In the genomic region with DNA sequence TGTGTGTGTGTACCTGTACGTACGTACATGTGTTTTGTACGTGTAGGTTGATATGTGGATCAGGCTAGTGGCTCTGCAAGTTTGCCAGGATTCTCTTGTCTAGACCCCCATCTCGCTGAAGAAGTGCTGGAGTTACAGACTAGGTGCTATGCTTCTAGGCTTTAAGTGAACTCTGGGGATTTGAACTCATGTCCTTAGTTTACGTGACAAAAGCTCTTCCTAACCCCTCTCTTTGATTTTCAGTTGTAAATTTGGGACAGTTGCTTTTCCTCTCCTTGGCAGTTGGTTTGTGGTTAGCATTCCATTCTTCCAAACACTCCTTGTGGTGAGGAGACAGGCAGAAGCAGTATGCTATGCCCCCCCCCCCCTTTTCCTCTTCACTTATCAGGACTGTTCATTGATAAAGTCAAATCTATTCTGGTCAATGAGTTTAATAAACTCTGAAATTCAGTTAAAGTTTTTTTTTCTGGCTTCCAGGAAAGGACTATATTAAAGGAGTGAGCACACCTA, we compare ENCODE assay signal across 25 mouse cellular contexts. TPM values are rescaled to one million over a fixed set of nuclear protein-coding genes. Genes with fewer than 3 reads are reported as not detected.
DNase-seq lines count a peak whose midpoint lies in the region; ATAC-seq and TF ChIP-seq lines count a peak whose summit lies in the region.
"Had no signal": no experiment of that assay in that cellular context is flagged by ENCODE, and none has a peak within 500 bp of the region (broad histone marks: within the 10 kb centered on the region; RNA-seq: fewer than 3 reads in every experiment).

No protein-coding gene starts in this region.

- TF ChIP-seq CTCF in ES-Bruce4 (IDR thresholded peaks at IDR 0.05; ENCODE audit: low read depth, low read length): no peak
- TF ChIP-seq CTCF in kidney, adult 2 months (conservative IDR thresholded peaks at IDR 0.05; ENCODE audit: insufficient read depth, insufficient read length, low read depth, low read length): no peak
- TF ChIP-seq CTCF in intestine, postnatal 0 days (IDR thresholded peaks at IDR 0.05; ENCODE audit: low read depth): no peak

- no peak for TF ChIP-seq POLR2A in ES-Bruce4 (IDR thresholded peaks at IDR 0.05; ENCODE audit: insufficient read depth, low read length)
- TF ChIP-seq POLR2A in kidney, adult 2 months (IDR thresholded peaks at IDR 0.05; ENCODE audit: low read depth, low read length): no peak

- no peak for TF ChIP-seq EP300 in ES-Bruce4 (IDR thresholded peaks at IDR 0.05; ENCODE audit: insufficient read depth, low read depth, low read length)

- no peak overlapping the region for H3K27ac ChIP-seq in neural tube, embryonic 15.5 days (replicated peaks)
- peak overlapping the region; percentile 88 for H3K27ac ChIP-seq in ES-Bruce4 (ENCODE audit: insufficient read depth, low read length)
- H3K27ac ChIP-seq in kidney, adult 2 months (ENCODE audit: insufficient read depth, low read depth, low read length): no peak overlapping the region
- H3K27ac ChIP-seq in intestine, postnatal 0 days (ENCODE audit: low read depth, low read length): no peak overlapping the region
- H3K27ac ChIP-seq: embryonic facial prominence, embryonic 12.5 days; embryonic facial prominence, embryonic 15.5 days; gastrocnemius, adult 2 months; hindbrain, embryonic 12.5 days; hindbrain, embryonic 15.5 days had no signal

- H3K9me3 ChIP-seq in neural tube, embryonic 15.5 days (replicated peaks): no peaks in the 10 kb centered on the region
- no peaks in the 10 kb centered on the region for H3K9me3 ChIP-seq in ES-Bruce4 (replicated peaks; ENCODE audit: control insufficient read depth, insufficient read depth, low read length, poor library complexity, severe bottlenecking)
- no peaks in the 10 kb centered on the region for H3K9me3 ChIP-seq in intestine, postnatal 0 days (ENCODE audit: control insufficient read depth)
- H3K9me3 ChIP-seq: embryonic facial prominence, embryonic 12.5 days; embryonic facial prominence, embryonic 15.5 days; hindbrain, embryonic 12.5 days; hindbrain, embryonic 15.5 days had no signal

- H3K4me3 ChIP-seq in neural tube, embryonic 15.5 days (replicated peaks): no peak overlapping the region
- no peak overlapping the region for H3K4me3 ChIP-seq in ES-Bruce4 (ENCODE audit: low read depth, low read length)
- H3K4me3 ChIP-seq in kidney, adult 2 months (ENCODE audit: insufficient read depth, low read depth, low read length): no peak overlapping the region
- no peak overlapping the region for H3K4me3 ChIP-seq in intestine, postnatal 0 days (ENCODE audit: low read depth, low read length)
- H3K4me3 ChIP-seq: embryonic facial prominence, embryonic 12.5 days; embryonic facial prominence, embryonic 15.5 days; gastrocnemius, adult 2 months; hindbrain, embryonic 12.5 days; hindbrain, embryonic 15.5 days had no signal

- H3K4me1 ChIP-seq in neural tube, embryonic 15.5 days: peaks cover 11% of the 10 kb centered on the region; the same call in 1 of the 2 replicates
- peaks cover 6% of the 10 kb centered on the region for H3K4me1 ChIP-seq in ES-Bruce4 (ENCODE audit: control insufficient read depth, insufficient read depth, low read length)
- peaks cover 8% of the 10 kb centered on the region; the same call in 1 of the 2 replicates for H3K4me1 ChIP-seq in kidney, adult 2 months (ENCODE audit: control insufficient read depth, insufficient read depth, low read length)
- H3K4me1 ChIP-seq in intestine, postnatal 0 days (replicated peaks; ENCODE audit: control insufficient read depth, insufficient read depth, low read length): no peaks in the 10 kb centered on the region; the same call in none of the 2 replicates

- H3K27me3 ChIP-seq in neural tube, embryonic 15.5 days (replicated peaks): no peaks in the 10 kb centered on the region
- H3K27me3 ChIP-seq in ES-Bruce4 (ENCODE audit: control insufficient read depth, insufficient read depth, low read length, poor library complexity, severe bottlenecking): no peaks in the 10 kb centered on the region
- no peaks in the 10 kb centered on the region for H3K27me3 ChIP-seq in kidney, adult 2 months (replicated peaks; ENCODE audit: control insufficient read depth, insufficient read depth, low read length)
- no peaks in the 10 kb centered on the region for H3K27me3 ChIP-seq in intestine, postnatal 0 days (replicated peaks; ENCODE audit: control insufficient read depth, insufficient read depth, low read length)
- H3K27me3 ChIP-seq: CH12.LX; embryonic facial prominence, embryonic 12.5 days; embryonic facial prominence, embryonic 15.5 days; hindbrain, embryonic 12.5 days; hindbrain, embryonic 15.5 days; Patski had no signal

- WGBS in neural tube, embryonic 15.5 days: 87% methylated on average over 5 of the region's 5 CpGs
- WGBS in kidney, adult 2 months: 91% methylated on average over 5 of the region's 5 CpGs
- 85% methylated on average over 5 of the region's 5 CpGs for WGBS in intestine, postnatal 0 days

- no peak overlapping the region for H3K4me2 ChIP-seq in neural tube, embryonic 15.5 days
- H3K4me2 ChIP-seq in intestine, postnatal 0 days (replicated peaks; ENCODE audit: low read depth): no peak overlapping the region
- H3K4me2 ChIP-seq: embryonic facial prominence, embryonic 12.5 days; embryonic facial prominence, embryonic 15.5 days; heart, embryonic 11.5 days; hindbrain, embryonic 12.5 days; hindbrain, embryonic 15.5 days had no signal

- no peak for ATAC-seq in neural tube, embryonic 15.5 days (ENCODE audit: low FRiP score)
- ATAC-seq in intestine, postnatal 0 days: no peak
- ATAC-seq: activated CD4-positive, CD25-positive, alpha-beta regulatory T cell, adult 4 months; forebrain, embryonic 14.5 days; forebrain, postnatal 0 days; Patski had no signal

- DNase-seq in neural tube, embryonic 10.5 days (ENCODE audit: extremely low spot score, low spot score): peak; percentile 4
- DNase-seq in R1 (ENCODE audit: low read depth, low spot score): peak; percentile 65
- DNase-seq in kidney, adult 2 months: no peak
- DNase-seq: adrenal gland, postnatal 10 days; adrenal gland, postnatal 36 days; B cell, adult 2 months; cerebellum, adult 18-20 months; cerebellum, adult 9-10 months; cerebellum, postnatal 14 days; forebrain, postnatal 0 days; gastrocnemius, adult 2 months; gastrocnemius, postnatal 25 days; kidney, adult 11 months had no signal

- H3K9ac ChIP-seq in neural tube, embryonic 15.5 days (replicated peaks): no peak overlapping the region
- H3K9ac ChIP-seq in ES-Bruce4 (ENCODE audit: low read depth, poor library complexity, severe bottlenecking): 0 out of 2 replicates have a peak overlapping the region, but pooled peaks have one; percentile 24
- no peak overlapping the region for H3K9ac ChIP-seq in intestine, postnatal 0 days (ENCODE audit: low read depth, low read length)
- H3K9ac ChIP-seq: embryonic facial prominence, embryonic 12.5 days; embryonic facial prominence, embryonic 15.5 days; forebrain, postnatal 0 days; hindbrain, embryonic 12.5 days; hindbrain, embryonic 15.5 days had no signal

- H3K36me3 ChIP-seq in neural tube, embryonic 15.5 days: no peaks in the 10 kb centered on the region
- H3K36me3 ChIP-seq in ES-Bruce4 (ENCODE audit: control insufficient read depth, insufficient read depth, low read length, poor library complexity, severe bottlenecking): no peaks in the 10 kb centered on the region
- no peaks in the 10 kb centered on the region for H3K36me3 ChIP-seq in kidney, adult 2 months (ENCODE audit: control insufficient read depth, insufficient read depth, low read length)
- no peaks in the 10 kb centered on the region for H3K36me3 ChIP-seq in intestine, postnatal 0 days (ENCODE audit: control insufficient read depth, insufficient read depth)
- H3K36me3 ChIP-seq: embryonic facial prominence, embryonic 12.5 days; embryonic facial prominence, embryonic 15.5 days; hindbrain, embryonic 12.5 days; hindbrain, embryonic 15.5 days had no signal

RNA-seq across cellular contexts. Expression of a gene that starts 28.5 kb away (rescaled TPM):
- polyA plus RNA-seq in neural tube, embryonic 15.5 days (2015; fragmentation: Nextera tagmentation; extraction: Ambion mirVana): 51.1 and 52.1 TPM in 2 replicates
- 17.0 and 17.9 TPM in 2 replicates for polyA plus RNA-seq in ES-Bruce4 (2011; ENCODE audit: insufficient read depth, insufficient read length, low read depth, missing spikeins)
- 11.1 and 12.1 TPM in 2 replicates for polyA plus RNA-seq in kidney, adult 2 months (2012; rRNA removed)
- 21.5 and 21.8 TPM in 2 replicates for polyA plus RNA-seq in intestine, postnatal 0 days (2015; fragmentation: Nextera tagmentation; extraction: Ambion mirVana)
